Mouse (Mus musculus) brown adipose tissue, adult 24 weeks (tissue): ENCODE data around the gene Astn2. TPM values are rescaled to one million over a fixed set of nuclear protein-coding genes. Genes with fewer than 3 reads are reported as not detected.

Experiments used
- H3K27ac ChIP-seq: fragments of 200-500 bp; replicated peaks from 2 replicates; pipeline ENCODE4 v1.5.1; 2012; ENCODE audit warnings: low read depth, mild to moderate bottlenecking, low read length
- H3K4me1 ChIP-seq: fragments of 200-500 bp; 2 replicates; pipeline ENCODE4 v1.6.1; 2012; ENCODE audit warnings: low read length, mixed read lengths; ENCODE audit not compliant: control insufficient read depth, insufficient read depth, insufficient read length
- H3K4me3 ChIP-seq: fragments of 200-500 bp; 2 replicates; pipeline ENCODE4 v1.5.1; 2012; ENCODE audit warnings: low read depth, mild to moderate bottlenecking, low read length, moderate library complexity; ENCODE audit not compliant: insufficient read depth
- polyA plus RNA-seq: library from polyadenylated mRNA; stranded (reverse); fragments of >200 nt; gene quantifications from 2 replicates; pipeline ENCODE4 v1.2.4, GENCODE M21; 2012; ENCODE audit not compliant: missing spikeins, insufficient read depth, insufficient read length

Astn2 gene
- polyA plus RNA-seq, 1 experiment, result not detected

DNA sequence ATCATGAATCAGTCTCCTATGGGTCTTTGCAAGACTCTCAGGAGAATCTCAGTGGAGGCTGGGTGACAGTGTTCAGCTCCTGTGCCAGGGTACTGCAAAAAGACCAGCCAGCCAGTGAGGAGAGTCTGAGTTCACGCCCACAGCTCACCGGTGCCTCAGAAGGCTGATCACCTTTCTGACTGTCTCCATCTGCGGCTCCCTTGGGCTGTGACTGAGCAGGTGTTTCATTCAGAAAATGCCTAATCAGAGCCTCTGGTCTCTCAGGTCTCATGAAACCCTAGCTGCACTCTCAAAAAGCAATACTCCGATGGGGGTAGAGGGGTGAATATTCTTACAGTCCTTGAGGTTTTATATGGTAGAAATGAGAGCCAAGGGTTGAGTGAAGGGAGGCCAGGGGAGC, 640.1 kb downstream of the Astn2 start:
- H3K4me3 ChIP-seq, result no peak overlapping the region
- H3K27ac ChIP-seq, result no peak overlapping the region
- H3K4me1 ChIP-seq, result no peaks in the 10 kb centered on the region

GRCm38 (mm10) chr4:65763823-65764222, 640.6 kb downstream of the Astn2 start:
- no peak overlapping the region for H3K4me3 ChIP-seq
- H3K4me1 ChIP-seq, result no peaks in the 10 kb centered on the region
- no peak overlapping the region for H3K27ac ChIP-seq

- Histone ChIP-seq H3K4me3 (no peak overlapping the region), H3K4me1 (no peaks in the 10 kb centered on the region), H3K27ac (no peak overlapping the region)
Observed at GRCm38 (mm10) chr4:65762116-65762515, 642.3 kb downstream of the Astn2 start.

DNA sequence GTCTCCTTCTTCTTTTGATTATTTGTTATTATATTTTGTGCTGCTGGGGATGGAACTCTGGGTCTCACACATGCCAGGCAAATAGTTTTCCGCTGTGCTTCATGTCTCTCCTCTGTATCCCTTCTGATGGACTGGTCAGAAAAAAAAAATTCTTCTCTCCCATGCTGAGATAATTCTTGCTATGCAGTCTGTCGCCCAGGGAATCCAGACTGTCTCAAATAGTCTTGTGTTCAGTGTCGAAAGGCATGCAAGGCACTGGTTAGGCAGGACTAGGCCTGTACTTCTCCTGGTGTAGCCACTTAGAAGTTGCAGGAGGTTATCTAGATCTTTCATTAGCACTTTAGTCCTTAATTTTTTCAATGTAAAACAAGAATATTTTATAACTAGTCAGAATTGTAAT, 642.8 kb downstream of the Astn2 start:
- H3K4me3 ChIP-seq, result no peak overlapping the region
- H3K4me1 ChIP-seq, result no peaks in the 10 kb centered on the region
- H3K27ac ChIP-seq, result no peak overlapping the region

DNA sequence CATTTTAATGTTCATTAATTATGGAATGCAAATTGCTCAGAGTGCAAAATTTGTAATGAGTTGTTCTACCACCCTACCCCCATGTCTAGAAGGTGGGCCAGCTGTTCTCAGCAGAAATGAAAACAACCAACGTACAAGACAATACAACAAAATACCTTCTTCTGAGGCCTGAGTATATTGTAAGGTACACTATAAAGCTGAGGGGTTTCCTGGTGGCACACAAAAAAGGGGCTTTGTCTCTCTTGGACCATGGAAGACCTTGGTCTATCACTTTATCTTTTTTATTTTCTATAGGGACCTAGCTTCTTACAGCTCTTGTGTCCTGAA, 645.6 kb downstream of the Astn2 start:
- Histone ChIP-seq H3K4me3 (no peak overlapping the region), H3K4me1 (no peaks in the 10 kb centered on the region), H3K27ac (no peak overlapping the region)

DNA sequence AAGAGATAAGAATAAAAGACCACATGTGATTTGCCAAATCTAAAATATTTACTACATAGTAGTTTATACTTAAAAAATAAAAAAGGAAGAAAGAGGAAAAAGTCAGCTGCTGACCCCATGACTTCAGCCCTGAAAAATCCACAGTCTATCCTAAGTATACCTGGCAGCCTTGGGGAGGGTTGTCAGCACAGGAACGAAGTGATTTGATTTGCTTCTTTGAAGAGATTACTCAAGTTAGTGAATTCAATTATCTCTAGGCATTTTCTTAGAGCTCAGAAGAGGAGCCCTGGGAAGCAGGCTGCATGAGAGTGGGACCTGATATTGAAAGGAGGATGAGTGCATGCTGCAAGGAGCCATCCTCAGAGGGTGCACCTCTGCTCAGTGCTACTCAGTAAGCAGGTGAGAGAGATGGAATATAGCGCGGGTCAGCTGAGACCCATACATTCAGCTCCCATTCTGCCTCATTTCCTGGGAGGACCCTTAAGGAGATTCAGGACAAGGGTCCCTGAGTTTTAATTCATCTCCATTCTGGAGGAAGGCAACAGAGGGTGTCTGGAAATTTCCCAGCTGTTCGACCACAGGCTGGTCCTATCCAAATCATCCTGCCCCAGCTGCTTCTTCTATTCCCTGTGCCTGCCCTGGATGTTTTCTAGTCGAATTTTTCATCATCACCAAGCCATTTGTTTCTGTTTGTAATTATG, 646.1 kb downstream of the Astn2 start:
- no peak overlapping the region for H3K27ac ChIP-seq
- no peaks in the 10 kb centered on the region for H3K4me1 ChIP-seq
- no peak overlapping the region for H3K4me3 ChIP-seq

DNA sequence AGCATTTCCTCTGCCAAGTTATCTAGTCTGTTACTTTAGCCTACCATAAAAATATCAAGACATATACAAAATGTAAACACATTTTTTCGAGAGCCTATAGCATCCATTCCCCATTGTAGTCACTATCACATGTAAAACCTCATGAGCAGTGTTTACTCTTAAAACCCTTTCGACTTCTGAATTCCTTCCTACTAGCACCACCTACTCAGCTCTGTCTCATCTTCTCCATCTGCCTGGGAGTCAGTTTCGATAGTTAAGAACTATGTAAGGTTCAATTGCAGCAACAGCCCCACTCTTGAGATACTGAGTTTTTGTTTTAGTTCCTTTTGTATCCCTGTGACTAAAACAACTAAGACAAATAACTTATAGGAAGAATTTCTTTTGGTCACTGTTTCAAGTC, 651.5 kb downstream of the Astn2 start:
- Histone ChIP-seq H3K27ac (no peak overlapping the region), H3K4me3 (no peak overlapping the region), H3K4me1 (no peaks in the 10 kb centered on the region)

DNA sequence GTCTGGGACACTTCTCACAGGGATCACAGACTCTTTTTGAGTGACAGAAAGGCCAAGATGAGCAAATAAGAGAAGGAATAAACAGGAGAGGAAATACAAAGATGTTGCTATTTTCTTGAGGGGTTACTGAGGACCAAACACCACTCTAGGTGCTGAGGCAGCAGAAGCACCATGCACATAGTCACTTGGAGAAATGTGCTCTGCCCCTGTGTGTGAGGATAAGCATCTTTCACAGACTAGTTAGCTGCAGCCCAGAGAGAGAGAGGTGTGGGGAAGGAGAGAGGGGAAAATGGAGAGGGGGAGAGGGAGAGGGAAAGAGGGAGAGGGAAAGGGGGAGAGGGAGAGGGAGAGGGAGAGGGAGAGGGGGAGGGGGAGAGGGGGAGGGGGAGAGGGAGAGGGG, 659.6 kb downstream of the Astn2 start:
- Histone ChIP-seq H3K4me3 (no peak overlapping the region), H3K27ac (no peak overlapping the region), H3K4me1 (no peaks in the 10 kb centered on the region)

- Histone ChIP-seq H3K4me1 (no peaks in the 10 kb centered on the region), H3K27ac (no peak overlapping the region), H3K4me3 (no peak overlapping the region)
Observed at GRCm38 (mm10) chr4:65744088-65744610, 660.3 kb downstream of the Astn2 start.

DNA sequence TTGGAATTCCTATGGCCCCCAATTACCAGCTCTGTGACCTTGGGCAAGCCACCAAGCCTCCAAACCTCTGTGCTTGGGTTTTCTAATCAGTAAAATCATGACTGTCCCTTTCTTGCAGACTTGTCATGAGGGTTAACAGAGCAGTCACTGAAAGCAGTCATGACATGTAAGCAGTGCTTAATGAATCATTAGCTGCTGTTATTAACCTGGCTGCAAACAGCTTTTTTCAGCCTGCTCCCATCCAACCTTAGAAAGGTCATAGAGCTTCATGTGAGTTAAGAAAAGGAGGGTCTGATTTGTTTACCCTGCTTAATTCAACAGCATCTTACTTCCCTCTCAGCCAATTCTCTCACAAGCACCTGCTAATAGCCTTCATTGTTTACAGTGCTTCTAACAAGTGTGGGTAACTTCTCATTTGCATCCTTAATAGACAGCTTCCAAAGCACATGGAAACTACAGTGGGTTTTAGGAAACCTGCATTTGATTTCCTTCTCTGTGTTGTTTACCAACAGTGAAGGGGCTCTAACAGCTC, 661.2 kb downstream of the Astn2 start:
- Histone ChIP-seq H3K27ac (no peak overlapping the region), H3K4me3 (no peak overlapping the region), H3K4me1 (no peaks in the 10 kb centered on the region)

DNA sequence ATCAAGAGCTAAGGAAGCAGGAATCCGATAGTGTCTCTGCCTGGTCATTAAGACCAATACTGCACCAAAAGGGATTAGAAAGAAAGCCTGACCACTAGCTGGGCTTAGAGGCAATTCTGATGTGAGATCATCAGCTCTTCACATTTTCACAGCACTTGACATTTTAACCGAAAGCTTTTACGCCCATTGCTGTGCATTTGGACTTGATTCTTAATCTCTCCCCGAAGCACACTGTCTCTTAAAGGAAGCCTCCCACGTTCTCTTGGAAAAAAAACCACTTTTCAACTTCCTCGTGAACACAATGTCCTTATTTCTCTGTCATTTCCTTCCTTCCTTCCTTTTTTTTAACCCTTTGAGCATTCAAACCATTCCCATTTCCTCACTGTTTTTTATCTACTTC, 680.0 kb downstream of the Astn2 start:
- no peak overlapping the region for H3K27ac ChIP-seq

GRCm38 (mm10) chr4:65719610-65720009, 684.8 kb downstream of the Astn2 start:
- no peaks in the 10 kb centered on the region for H3K4me1 ChIP-seq
- H3K4me3 ChIP-seq, result no peak overlapping the region
- H3K27ac ChIP-seq, result no peak overlapping the region

More for the DNA sequence above, 680.0 kb downstream of the Astn2 start:
- no peak overlapping the region for H3K4me3 ChIP-seq
- H3K4me1 ChIP-seq, result no peaks in the 10 kb centered on the region

GRCm38 (mm10) chr4:65717899-65718298, 686.5 kb downstream of the Astn2 start:
- Histone ChIP-seq H3K4me3 (no peak overlapping the region), H3K4me1 (no peaks in the 10 kb centered on the region)

GRCm38 (mm10) chr4:65716086-65716485, 688.3 kb downstream of the Astn2 start:
- no peaks in the 10 kb centered on the region for H3K4me1 ChIP-seq
- no peak overlapping the region for H3K4me3 ChIP-seq
- H3K27ac ChIP-seq, result no peak overlapping the region

More at GRCm38 (mm10) chr4:65717899-65718298, 686.5 kb downstream of the Astn2 start:
- H3K27ac ChIP-seq, result no peak overlapping the region

DNA sequence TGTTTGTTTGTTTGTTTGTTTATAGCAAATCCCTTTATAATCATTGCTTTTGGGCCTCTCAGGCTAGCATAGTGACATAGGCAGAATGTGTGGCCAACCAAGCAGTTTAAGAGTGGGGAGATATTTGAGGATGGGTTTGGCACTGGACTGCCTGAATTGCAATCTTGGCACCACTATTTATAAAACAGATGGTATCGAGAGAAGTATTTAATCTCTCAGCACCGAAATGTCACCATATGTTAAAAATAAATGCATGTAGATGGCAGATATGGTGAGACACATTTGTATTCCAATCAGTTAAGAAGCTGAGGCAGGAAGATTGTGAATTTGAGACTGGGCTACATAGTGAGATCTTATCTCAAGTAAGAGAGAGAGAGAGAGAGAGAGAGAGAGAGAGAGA, 692.7 kb downstream of the Astn2 start:
- no peaks in the 10 kb centered on the region for H3K4me1 ChIP-seq
- no peak overlapping the region for H3K27ac ChIP-seq
- H3K4me3 ChIP-seq, result no peak overlapping the region

DNA sequence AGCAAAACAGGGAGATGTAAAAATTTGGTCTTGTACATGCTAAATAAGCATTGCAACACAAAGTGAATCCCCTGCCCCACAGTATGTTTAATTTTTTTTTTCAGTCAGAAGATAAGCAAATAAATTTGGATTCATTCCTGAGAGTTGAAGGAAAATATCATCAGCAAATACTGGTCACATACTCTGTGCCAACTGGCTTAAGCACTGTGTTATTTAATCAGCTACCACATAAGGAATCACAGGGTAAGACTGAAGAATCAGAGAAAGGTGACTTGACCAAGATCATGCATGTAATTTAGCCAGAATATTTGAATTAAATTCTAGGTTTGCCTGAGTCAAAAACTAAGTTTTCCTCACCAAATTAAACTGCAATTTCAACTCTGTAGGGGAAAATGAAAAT, 693.8 kb downstream of the Astn2 start:
- Histone ChIP-seq H3K27ac (no peak overlapping the region), H3K4me1 (no peaks in the 10 kb centered on the region), H3K4me3 (no peak overlapping the region)
